Mouse (Mus musculus) embryonic facial prominence, embryonic 15.5 days (tissue): ENCODE results near the gene Rin3. TPM values are rescaled to one million over a fixed set of nuclear protein-coding genes. Genes with fewer than 3 reads are reported as not detected.

Experiments
- ATAC-seq: fragments of 200-750 bp; cut with Nextera tagmentation; 2 replicates; pipeline ENCODE4 v1.8.0; 2017; ENCODE audit warnings: low read depth, moderate TSS enrichment; ENCODE audit not compliant: insufficient number of reproducible peaks, low FRiP score, low TSS enrichment
- H3K27ac ChIP-seq: fragments of 300-500 bp; sonication (generic); replicated peaks from 2 replicates; pipeline ENCODE4 v1.5.1; 2015; ENCODE audit warnings: mild to moderate bottlenecking, inconsistent platforms
- H3K27me3 ChIP-seq: fragments of 300-500 bp; sonication (generic); 2 replicates; pipeline ENCODE4 v1.6.1; 2015; ENCODE audit warnings: inconsistent platforms
- H3K36me3 ChIP-seq: fragments of 300-500 bp; sonication (generic); 2 replicates; pipeline ENCODE4 v1.6.1; 2015; ENCODE audit warnings: mild to moderate bottlenecking, inconsistent platforms
- H3K4me1 ChIP-seq: fragments of 300-500 bp; sonication (generic); 2 replicates; pipeline ENCODE4 v1.6.1; 2015; ENCODE audit warnings: inconsistent platforms
- H3K4me2 ChIP-seq: fragments of 300-500 bp; sonication (generic); replicated peaks from 2 replicates; pipeline ENCODE4 v1.6.1; 2015; ENCODE audit warnings: mild to moderate bottlenecking, inconsistent platforms
- H3K4me3 ChIP-seq: fragments of 300-500 bp; sonication (generic); replicated peaks from 2 replicates; pipeline ENCODE4 v1.5.1; 2015; ENCODE audit warnings: mild to moderate bottlenecking, inconsistent platforms
- H3K9ac ChIP-seq: fragments of 300-500 bp; sonication (generic); 2 replicates; pipeline ENCODE4 v1.6.1; 2015; ENCODE audit warnings: inconsistent platforms
- H3K9me3 ChIP-seq: fragments of 300-500 bp; sonication (generic); replicated peaks from 2 replicates; pipeline ENCODE4 v1.6.1; 2016; ENCODE audit warnings: inconsistent platforms
- WGBS: fragments of 180-500 bp; shearing (Covaris S2); methylation state at CpG from one replicate; pipeline ENCODE4 v1.1.7; 2015; 5-methylcytosine and 5-hydroxymethylcytosine counted together
- polyA plus RNA-seq: library from polyadenylated mRNA; unstranded; fragments of >200 nt; fragmentation: Nextera tagmentation; extraction: Ambion mirVana; gene quantifications from 2 replicates; pipeline ENCODE4 v1.2.1, GENCODE M21; 2015

Gene Rin3
- polyA plus RNA-seq, 1 experiment from 2014 or later, result 8.5 TPM

- Histone ChIP-seq H3K9me3 (no peaks in the 10 kb centered on the region), H3K4me1 (no peaks in the 10 kb centered on the region), H3K27ac (no peak overlapping the region), H3K27me3 (no peaks in the 10 kb centered on the region), H3K9ac (no peak overlapping the region), H3K4me2 (no peak overlapping the region), H3K4me3 (no peak overlapping the region), H3K36me3 (peaks cover 41% of the 10 kb centered on the region)
- WGBS, result 83% methylated on average over 4 of the region's 4 CpGs
- no peak for ATAC-seq
These were observed 115.7 kb downstream of the Rin3 start for GRCm38 (mm10) chr12:102398588-102398987.

- H3K4me3 ChIP-seq, result no peak overlapping the region
- H3K9me3 ChIP-seq, result no peaks in the 10 kb centered on the region
- no peaks in the 10 kb centered on the region for H3K4me1 ChIP-seq
- H3K4me2 ChIP-seq, result no peak overlapping the region
- H3K9ac ChIP-seq, result no peak overlapping the region
- 68% methylated on average over 13 of the region's 13 CpGs for WGBS
- ATAC-seq, result no peak
- H3K27me3 ChIP-seq, result no peaks in the 10 kb centered on the region
- no peaks in the 10 kb centered on the region for H3K36me3 ChIP-seq
- no peak overlapping the region for H3K27ac ChIP-seq
These were observed 130.3 kb downstream of the Rin3 start for GRCm38 (mm10) chr12:102413171-102413570.

GRCm38 (mm10) chr12:102414686-102415085 lies 131.8 kb downstream of the Rin3 start:
- Histone ChIP-seq H3K4me3 (no peak overlapping the region), H3K9ac (no peak overlapping the region), H3K36me3 (no peaks in the 10 kb centered on the region), H3K27ac (no peak overlapping the region), H3K27me3 (no peaks in the 10 kb centered on the region), H3K4me1 (0 out of 2 replicates have a peak, but pooled peaks cover 4% of the 10 kb centered on the region), H3K9me3 (no peaks in the 10 kb centered on the region), H3K4me2 (no peak overlapping the region)
- WGBS, result 89% methylated on average over 6 of the region's 6 CpGs
- ATAC-seq, result no peak

DNA sequence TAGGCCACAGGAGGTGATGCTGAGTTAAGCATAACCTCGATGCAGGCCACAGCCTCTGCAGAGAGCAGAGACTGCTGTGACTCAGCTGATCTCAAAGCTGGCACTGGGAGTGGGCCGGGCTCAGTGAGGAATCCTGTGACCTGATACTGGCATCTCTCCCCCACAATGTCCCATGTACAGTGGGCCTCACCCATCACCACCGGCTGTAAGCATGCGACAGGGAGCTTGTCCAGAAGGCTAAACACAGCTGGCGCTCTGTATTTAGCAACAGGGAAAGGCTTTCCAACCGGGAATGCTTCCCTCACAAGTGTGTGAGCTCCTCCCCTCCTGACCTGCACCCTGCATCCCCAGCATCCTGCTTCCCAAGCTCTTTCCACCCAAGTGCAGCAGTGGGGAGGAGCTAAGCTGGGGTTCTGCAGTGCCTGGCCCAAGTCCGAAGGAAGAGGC lies 133.6 kb downstream of the Rin3 start:
- H3K9me3 ChIP-seq, result no peaks in the 10 kb centered on the region
- peak; percentile 74 for ATAC-seq
- H3K27ac ChIP-seq, result peak overlapping the region; percentile 25; the same call in 1 of the 2 replicates
- no peak overlapping the region for H3K9ac ChIP-seq
- no peak overlapping the region for H3K4me2 ChIP-seq
- 35% methylated on average over 7 of the region's 7 CpGs for WGBS
- no peak overlapping the region for H3K4me3 ChIP-seq
- H3K4me1 ChIP-seq, result 0 out of 2 replicates have a peak, but pooled peaks cover 5% of the 10 kb centered on the region
- H3K27me3 ChIP-seq, result no peaks in the 10 kb centered on the region
- no peaks in the 10 kb centered on the region for H3K36me3 ChIP-seq

GRCm38 (mm10) chr12:102416955-102417510 lies 134.2 kb downstream of the Rin3 start:
- no peak overlapping the region for H3K9ac ChIP-seq
- H3K27me3 ChIP-seq, result no peaks in the 10 kb centered on the region
- H3K36me3 ChIP-seq, result 0 out of 2 replicates have a peak, but pooled peaks cover under 1% of the 10 kb centered on the region
- no peak overlapping the region for H3K4me2 ChIP-seq
- no peak overlapping the region for H3K27ac ChIP-seq
- no peak overlapping the region for H3K4me3 ChIP-seq
- 80% methylated on average over 7 of the region's 7 CpGs for WGBS
- H3K4me1 ChIP-seq, result 0 out of 2 replicates have a peak, but pooled peaks cover 5% of the 10 kb centered on the region
- no peak for ATAC-seq
- no peaks in the 10 kb centered on the region for H3K9me3 ChIP-seq

- no peak overlapping the region for H3K4me3 ChIP-seq
- H3K27me3 ChIP-seq, result no peaks in the 10 kb centered on the region
- no peak overlapping the region for H3K9ac ChIP-seq
- peaks cover 6% of the 10 kb centered on the region; the same call in 1 of the 2 replicates for H3K36me3 ChIP-seq
- H3K4me1 ChIP-seq, result 0 out of 2 replicates have a peak, but pooled peaks cover 5% of the 10 kb centered on the region
- ATAC-seq, result no peak
- no peak overlapping the region for H3K4me2 ChIP-seq
- no peak overlapping the region for H3K27ac ChIP-seq
- 88% methylated on average over 6 of the region's 6 CpGs for WGBS
- H3K9me3 ChIP-seq, result no peaks in the 10 kb centered on the region
These were observed 134.9 kb downstream of the Rin3 start for GRCm38 (mm10) chr12:102417701-102418100.

DNA sequence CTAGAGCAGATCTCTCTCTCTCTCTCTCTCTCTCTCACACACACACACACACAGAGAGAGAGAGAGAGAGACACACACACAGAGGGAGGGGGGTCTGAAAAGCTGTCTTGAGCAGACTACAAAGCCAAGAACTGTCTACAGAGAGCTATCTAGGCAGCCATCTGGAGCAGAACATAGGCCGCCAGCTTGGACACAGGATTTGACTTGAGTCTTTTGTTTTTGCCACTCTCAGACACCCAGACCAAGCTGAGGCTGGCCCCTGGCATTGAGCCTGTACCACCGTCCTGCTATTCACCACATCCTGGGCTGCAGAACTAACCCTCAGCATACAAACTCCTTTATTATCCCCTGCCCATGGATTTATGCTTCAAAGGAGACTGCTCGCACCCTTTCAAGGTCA lies 136.7 kb downstream of the Rin3 start:
- no peak overlapping the region for H3K4me2 ChIP-seq
- no peak overlapping the region for H3K27ac ChIP-seq
- no peaks in the 10 kb centered on the region for H3K27me3 ChIP-seq
- no peak overlapping the region for H3K4me3 ChIP-seq
- H3K9ac ChIP-seq, result no peak overlapping the region
- no peak for ATAC-seq
- H3K4me1 ChIP-seq, result 0 out of 2 replicates have a peak, but pooled peaks cover 5% of the 10 kb centered on the region
- 70% methylated on average over 3 of the region's 3 CpGs for WGBS
- H3K9me3 ChIP-seq, result no peaks in the 10 kb centered on the region
- peaks cover 6% of the 10 kb centered on the region; the same call in 1 of the 2 replicates for H3K36me3 ChIP-seq

DNA sequence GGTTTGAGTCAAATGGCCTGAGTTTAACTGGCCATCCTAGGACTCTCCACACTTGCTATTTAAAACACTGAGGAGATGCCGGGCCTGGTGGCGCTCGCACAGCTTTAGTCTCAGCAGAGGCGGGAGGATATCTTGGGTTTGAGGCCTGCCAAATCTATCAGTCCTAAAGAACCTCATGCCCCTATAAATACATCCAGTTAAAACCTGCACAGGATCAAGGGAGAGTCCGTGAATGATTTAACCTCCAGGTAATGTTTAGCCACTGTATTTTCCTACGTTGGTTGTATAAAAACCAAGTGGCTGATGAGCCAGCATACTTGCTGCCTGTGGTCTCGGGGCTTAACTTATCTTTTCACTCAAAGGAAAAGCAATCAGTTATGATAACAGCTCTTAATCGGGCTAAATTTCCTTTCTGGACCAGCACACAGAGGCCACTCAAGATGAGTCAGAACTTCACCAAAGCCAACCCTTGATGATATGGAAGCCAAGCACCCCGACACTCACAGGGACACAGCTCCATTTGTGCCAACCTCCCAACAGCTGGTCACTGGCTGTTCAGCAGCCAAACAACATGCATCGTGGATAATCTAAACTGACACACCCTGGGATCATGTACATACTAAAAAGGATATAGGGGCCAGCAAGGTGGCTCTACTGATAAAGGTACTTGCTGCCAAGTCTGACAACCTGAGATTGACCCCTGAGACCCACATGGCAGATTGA lies 137.5 kb downstream of the Rin3 start:
- WGBS, result 88% methylated on average over 10 of the region's 10 CpGs
- Histone ChIP-seq H3K4me1 (0 out of 2 replicates have a peak, but pooled peaks cover 5% of the 10 kb centered on the region), H3K4me2 (no peak overlapping the region), H3K36me3 (peaks cover 6% of the 10 kb centered on the region; the same call in 1 of the 2 replicates), H3K27ac (no peak overlapping the region), H3K9me3 (no peaks in the 10 kb centered on the region), H3K9ac (no peak overlapping the region), H3K4me3 (no peak overlapping the region), H3K27me3 (no peaks in the 10 kb centered on the region)
- ATAC-seq, result no peak

DNA sequence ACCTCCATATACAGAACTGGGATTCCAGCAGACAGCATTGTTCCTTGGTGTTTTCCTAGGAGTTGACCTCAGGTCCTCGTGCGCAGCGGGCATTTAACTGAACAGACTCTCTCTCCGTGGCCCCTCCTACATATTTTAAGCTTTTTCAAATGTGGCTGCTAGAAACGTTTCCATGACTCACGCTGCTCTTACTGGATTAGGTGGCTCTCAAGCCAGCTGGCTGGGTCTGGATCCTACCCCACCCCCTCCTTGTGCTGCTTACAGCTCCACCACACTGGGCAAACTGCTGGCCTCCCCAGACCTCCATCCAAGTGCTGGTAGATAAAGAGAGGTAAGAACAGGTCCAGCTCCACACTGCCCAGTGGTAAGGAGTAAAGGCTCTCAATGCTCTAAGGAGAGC lies 139.2 kb downstream of the Rin3 start:
- Histone ChIP-seq H3K4me1 (0 out of 2 replicates have a peak, but pooled peaks cover 5% of the 10 kb centered on the region), H3K4me2 (no peak overlapping the region), H3K27me3 (no peaks in the 10 kb centered on the region), H3K9ac (no peak overlapping the region), H3K36me3 (peaks cover 6% of the 10 kb centered on the region; the same call in 1 of the 2 replicates), H3K9me3 (no peaks in the 10 kb centered on the region), H3K4me3 (no peak overlapping the region), H3K27ac (no peak overlapping the region)
- WGBS, result 76% methylated on average over 6 of the region's 6 CpGs
- peak; percentile 34; the same call in 1 of the 2 replicates for ATAC-seq

DNA sequence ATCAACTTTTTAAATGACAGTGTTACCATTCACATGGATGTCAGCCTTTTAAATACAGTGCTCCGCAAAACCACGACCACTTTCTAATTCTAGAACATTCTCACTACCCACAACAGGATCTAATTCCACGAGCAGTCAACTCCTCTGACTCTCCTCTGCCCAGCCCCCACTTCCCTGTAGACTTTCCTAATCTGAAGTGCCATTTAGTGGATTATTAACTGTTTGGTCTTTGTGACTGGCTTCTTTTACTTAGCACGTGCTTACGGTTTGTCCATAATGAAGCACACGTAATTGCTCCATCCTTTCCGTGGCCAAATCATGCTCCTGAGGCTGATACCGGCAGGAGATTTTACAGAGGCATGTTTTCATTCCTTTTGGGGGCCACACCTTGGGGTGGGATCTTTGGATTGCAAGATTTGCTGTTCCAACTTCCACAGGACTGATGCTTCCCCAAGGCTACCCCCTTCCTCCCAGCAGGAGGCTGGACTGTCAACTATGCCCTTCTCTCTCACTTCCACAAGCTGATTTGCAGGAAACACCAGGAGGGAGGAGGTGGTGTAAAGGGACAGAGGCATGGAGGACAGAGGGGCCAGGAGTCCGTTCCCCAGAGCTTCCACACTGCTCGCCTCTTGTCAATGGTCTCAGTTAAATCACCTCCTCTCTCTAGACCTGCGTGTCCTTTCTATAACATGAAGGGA lies 139.9 kb downstream of the Rin3 start:
- Histone ChIP-seq H3K4me2 (no peak overlapping the region), H3K36me3 (peaks cover 6% of the 10 kb centered on the region; the same call in 1 of the 2 replicates), H3K27me3 (no peaks in the 10 kb centered on the region), H3K27ac (no peak overlapping the region), H3K4me3 (no peak overlapping the region), H3K9me3 (no peaks in the 10 kb centered on the region), H3K9ac (no peak overlapping the region), H3K4me1 (0 out of 2 replicates have a peak, but pooled peaks cover 5% of the 10 kb centered on the region)
- WGBS, result 88% methylated on average over 11 of the region's 11 CpGs
- ATAC-seq, result no peak

DNA sequence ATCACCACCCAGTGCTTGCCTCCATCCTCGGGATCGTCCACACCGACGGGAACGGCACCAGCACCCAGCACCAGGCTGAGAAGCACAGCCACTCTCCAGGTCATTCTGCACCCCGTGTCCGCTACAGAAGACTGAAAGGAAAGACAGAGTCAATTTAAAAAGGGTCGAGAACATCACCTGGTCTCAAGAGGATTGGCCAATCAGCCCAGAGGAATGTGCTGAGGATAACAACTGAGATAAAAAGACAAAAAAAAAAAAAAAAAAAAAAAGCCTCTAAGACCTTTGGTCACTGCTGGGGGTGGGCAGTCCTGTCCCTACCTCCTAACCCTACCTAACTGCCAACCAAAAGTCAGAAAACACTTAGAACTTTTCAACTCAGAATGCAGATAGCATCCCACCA lies 140.8 kb downstream of the Rin3 start:
- Histone ChIP-seq H3K4me3 (no peak overlapping the region), H3K27me3 (no peaks in the 10 kb centered on the region), H3K36me3 (peaks cover 6% of the 10 kb centered on the region; the same call in 1 of the 2 replicates), H3K9ac (no peak overlapping the region), H3K9me3 (no peaks in the 10 kb centered on the region), H3K4me1 (0 out of 2 replicates have a peak, but pooled peaks cover 5% of the 10 kb centered on the region), H3K4me2 (no peak overlapping the region), H3K27ac (no peak overlapping the region)
- ATAC-seq, result no peak
- WGBS, result 91% methylated on average over 8 of the region's 8 CpGs
